Mouse (Mus musculus) adrenal gland, adult 2 months (tissue): ENCODE measurements around the gene Arhgap23. TPM values are rescaled to one million over a fixed set of nuclear protein-coding genes. Genes with fewer than 3 reads are reported as not detected.

Experiments
- DNase-seq: peaks from one replicate; pipeline ENCODE4 v3.0.0; 2021
- polyA plus RNA-seq: library from polyadenylated mRNA; depleted of rRNA; stranded (reverse); fragments of >200 nt; gene quantifications from 2 replicates; pipeline ENCODE4 v1.2.3, GENCODE M21; 2012
- total RNA-seq, 2 experiments: library from RNA; stranded (reverse); gene quantifications; 2 replicates each; pipeline ENCODE4 v1.2.3; 2021

The Arhgap23 gene
- total and polyA plus RNA-seq, 3 experiments, result 29.0 to 96.3 (median 29.3) TPM

GRCm38 (mm10) chr11:97534442-97535307 lies 119.3 kb downstream of the Arhgap23 start:
- peak; percentile 47 for DNase-seq

DNA sequence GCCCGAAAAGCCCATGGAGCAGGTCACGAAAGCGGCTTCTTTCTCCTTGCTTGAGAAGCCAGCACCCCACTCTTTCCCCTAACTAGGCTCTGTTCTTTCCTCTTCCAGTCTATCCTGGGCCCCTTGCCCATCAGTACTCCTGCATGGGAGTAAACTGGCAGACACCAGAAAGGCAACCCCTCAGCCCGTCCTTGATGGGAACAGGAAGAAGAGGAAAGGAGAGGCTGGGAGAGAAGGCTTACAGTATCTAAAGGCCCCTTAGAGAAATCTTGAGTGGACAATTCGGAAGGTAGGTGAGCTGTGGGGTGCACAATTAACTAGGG lies 119.9 kb downstream of the Arhgap23 start:
- no peak for DNase-seq

DNA sequence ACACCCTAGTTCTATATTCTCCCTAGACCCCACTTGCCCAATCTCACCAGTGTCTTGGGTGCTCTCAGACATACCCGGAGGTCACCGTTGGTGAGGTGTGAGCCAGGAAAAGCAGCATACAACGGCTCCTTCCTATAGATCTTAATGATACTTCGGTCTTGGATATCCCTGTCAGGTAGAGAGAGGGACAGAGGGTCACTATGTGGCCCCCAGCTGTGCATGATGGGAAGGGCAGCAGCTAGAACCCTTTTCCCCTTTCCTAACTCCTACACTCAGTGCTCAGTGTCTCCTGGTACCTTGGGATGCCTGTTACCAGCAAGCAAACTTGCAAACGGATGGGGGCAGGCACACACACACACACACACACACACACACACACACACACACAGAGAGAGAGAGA lies 120.3 kb downstream of the Arhgap23 start:
- DNase-seq, result no peak

DNA sequence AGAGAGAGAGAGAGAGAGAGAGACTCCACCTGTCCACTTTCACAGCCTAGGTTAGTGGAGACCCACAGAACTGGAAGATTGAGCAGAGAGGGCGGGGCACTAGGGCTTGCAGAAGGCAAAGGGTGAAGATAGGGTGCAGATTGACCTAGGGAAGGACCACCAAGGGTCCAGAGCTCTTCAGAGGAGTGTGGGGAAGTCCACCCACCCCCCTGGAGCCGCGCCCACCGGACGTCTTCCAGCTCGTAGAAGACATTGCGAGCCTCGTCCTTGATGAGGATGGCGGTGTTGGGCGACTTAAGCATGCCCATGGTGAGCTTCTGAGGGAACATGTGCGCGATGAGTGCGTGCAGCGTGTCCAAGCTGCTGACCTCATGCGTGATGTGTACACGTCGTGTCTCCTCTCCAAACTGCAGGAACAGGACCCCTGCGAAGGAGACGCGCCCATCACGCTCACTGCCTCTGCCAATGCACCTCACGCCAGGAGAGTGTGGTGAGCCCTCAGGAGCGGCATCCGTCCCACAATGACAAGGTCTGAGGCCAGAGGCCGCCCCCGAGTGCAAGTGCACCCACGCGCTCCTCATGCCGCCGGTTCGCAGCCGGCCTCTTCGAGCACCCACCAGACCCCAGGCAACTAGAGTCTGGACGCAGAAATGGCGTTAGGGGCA lies 120.9 kb downstream of the Arhgap23 start:
- DNase-seq, result no peak

DNA sequence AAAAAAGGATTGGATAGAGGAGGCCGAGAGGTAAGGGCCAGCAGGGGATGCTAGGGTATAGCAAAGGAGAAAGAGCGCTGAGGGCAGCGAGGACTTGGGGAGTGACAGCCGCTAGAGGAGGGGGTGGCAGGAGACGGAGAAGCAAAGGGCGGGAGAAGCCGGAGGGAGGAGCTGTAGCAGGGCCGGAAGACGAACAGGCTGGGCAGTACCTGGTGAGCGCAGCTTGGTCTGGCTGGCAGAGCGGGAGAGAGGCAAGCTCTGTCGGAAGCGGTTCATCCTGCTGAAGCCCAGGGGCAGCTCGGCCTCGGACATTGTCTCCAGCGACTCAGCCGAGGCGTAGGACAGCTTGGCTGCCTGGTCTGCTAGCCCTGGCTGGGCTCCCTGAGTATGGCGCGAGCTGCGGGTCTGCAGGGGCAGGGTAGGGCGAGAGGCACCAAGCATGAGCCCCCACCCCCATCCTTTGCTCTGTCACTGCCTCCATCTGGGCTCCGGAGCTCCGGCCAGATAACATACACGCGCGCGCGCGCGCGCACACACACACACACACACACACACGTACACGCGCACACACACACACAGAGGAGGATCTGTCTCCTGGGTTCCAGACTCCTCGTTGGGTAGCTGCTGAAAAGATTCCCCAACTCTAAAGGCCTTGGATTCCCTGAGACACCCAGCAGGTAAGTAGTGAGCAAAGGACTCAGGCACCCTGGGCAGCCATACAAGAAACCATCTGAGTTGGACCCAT lies 121.7 kb downstream of the Arhgap23 start:
- no peak for DNase-seq

- no peak for DNase-seq
These were observed 122.3 kb downstream of the Arhgap23 start for GRCm38 (mm10) chr11:97537580-97538089.

DNA sequence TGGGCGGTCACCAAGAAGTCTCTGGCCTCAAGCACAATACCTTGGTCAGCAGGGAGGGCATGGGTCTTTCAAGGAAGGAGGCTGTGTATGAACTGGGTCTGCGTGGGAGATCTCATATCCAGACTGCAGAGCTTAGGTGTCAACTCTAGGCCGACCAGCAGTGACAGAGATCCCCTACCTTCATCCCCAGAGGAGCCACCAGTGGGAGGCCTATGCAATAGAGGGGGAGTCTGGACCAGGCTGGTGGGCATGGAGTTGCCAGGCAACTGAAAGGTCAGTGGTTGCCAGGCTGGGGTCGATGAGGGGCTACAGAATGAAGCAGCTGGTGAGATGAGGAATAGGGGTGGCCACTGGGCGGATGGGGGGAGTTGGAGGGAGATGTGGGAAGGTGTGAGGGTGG lies 124.3 kb downstream of the Arhgap23 start:
- DNase-seq, result no peak

DNA sequence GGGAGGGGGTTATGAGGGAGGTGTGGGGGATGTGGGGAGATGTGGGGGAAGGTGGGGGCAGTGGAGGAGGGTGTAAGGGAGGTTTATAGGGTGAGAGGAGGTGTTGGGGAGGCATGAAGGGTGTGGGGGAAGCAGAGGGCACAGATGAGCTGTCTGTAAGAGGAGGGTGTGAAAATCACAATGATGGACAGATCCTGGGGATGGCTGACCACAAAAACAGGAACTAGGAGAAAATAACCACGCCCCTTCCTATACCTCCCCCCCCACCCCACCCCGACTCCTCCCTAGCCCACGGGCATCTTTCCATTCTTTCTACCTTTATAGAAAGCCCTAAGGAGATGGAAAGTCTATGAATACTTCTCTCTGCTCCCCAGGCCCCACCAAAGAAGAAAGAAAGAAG lies 124.8 kb downstream of the Arhgap23 start:
- no peak for DNase-seq

DNA sequence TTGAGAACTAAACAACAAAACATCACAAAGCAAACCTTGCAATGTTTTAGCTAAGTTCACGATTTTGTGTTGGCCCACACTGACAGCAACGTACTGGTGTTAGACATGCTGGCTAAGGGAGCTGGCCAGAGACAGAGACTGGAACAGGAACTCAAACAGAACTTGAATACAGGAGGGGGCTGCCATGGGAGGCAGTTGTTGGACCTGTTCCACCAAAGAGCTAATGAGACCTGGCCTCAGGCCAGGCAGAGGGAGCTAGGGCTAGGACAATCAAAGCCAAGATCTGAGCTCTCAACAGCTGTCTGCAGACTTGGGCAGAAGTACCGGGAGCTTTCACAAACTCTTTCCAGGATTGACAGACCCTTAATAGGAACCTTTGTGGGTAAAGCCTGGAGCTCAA lies 125.3 kb downstream of the Arhgap23 start:
- DNase-seq, result no peak

DNA sequence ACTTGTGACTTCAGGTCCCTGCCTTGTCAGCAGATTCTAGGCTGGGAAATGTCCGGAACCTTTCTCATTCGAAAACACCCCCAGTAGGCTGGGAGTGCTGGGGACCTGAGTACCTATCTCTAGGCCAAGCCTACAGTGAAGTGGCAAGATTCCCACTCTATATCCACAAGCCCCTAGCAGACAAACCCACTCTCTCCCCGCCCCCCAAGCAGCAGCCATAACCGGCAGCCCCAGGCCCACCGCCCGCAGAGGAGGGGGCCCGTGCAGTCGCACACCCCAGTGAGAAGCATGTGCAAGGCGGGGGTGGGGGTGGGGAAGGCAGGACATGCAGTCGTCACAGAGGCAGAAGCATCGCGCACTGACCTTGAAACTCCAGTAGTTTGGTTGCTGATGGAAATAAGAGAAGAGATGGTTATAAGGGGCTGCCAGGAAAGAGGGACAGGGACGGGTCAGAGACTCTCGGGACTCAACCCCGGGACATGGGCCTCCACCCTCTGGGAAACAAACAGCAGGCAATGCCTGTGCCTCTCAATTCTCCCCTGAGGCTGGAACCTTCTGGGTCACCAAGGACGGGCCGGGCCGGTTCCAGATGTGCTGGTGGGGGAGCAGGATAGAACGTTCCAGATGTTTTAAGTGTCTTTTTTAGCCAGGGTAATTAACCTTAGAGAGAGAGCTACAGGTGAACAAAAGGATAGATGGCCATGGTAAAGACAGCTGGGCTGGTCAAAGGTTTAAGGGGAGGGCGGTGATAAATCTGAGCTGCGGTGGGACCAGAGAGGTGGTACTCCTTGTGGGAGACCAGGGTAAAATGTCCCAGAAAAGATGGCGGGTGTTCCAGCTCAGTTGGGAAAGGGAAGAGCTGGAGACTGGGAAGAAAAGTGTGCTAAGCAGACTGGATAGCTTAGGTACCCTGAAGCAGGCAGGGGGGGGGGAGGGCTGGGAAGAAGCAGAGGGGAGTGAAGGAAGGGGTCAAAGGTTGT lies 127.1 kb downstream of the Arhgap23 start:
- no peak for DNase-seq

- DNase-seq, result peak; percentile 65
These were observed 127.9 kb downstream of the Arhgap23 start for GRCm38 (mm10) chr11:97543181-97543733.

- DNase-seq, result no peak
These were observed 128.6 kb downstream of the Arhgap23 start for GRCm38 (mm10) chr11:97543883-97544282.

DNA sequence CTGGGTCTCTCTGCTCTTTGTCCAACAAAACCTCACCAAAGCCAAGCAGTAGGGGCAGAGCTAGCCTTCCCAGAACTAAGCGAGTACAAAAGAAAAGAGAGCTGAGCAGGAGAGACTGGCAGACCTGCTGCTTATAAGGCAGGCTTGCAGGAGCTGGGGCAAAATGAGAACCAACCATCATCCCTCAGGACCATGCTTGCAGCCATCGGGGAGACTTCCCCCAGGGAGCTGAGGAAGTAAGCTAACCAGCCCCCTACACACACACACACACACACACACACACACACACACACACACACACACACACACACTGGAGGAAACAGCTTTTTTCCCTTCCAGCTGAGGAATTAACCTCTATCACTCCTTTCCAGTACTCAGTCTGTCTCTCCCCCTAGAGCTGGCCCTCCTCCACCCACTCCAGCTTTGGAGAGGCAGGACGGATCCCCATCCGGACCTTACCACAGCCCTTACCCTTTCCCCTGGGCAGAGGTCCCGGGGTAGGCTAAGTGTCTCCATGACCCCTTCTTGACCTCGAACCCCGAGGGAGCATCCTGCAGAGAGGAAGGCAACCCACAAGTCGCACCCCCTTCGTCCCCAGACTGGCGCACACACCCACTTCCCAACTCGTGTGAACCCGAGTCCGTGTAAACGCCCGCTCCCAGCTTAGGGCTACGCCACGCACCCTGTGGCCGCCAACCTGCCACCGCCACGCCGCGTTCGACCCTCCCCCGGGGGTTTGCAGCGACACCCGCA lies 130.7 kb downstream of the Arhgap23 start:
- no peak for DNase-seq

DNA sequence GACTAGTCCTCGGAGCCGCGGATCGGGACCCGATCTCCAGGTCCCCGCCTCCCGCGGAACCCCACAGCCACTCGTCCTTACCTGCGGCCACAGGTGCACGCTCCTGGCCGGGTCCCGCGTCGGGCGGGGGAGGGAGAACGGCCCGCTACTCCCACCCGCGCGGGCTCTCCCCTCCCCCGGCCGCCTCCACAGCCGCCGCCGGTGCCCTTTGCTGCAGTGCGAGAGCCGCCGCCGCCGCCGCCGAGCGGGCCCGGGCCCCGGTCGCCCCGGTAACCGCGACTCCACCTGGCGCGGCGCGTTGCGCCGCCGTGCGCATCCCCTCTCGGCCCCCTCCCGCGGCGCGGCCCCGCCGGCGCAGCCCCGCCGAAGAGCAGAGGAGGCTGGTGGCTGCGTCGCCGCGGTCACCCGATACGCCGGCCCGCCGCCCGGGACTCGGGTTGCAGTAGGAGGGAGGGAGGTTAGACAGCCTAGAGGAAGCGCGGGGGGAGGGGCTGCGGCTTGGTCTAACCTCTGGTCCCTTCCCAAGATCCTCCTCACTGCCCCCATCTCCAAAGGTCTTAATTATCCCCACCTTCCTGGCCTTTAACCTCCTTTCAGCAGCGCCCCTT lies 131.6 kb downstream of the Arhgap23 start:
- DNase-seq, result peak; percentile 57

GRCm38 (mm10) chr11:97547957-97548706 lies 132.8 kb downstream of the Arhgap23 start:
- no peak for DNase-seq

- no peak for DNase-seq
These were observed 133.4 kb downstream of the Arhgap23 start for GRCm38 (mm10) chr11:97548757-97549156.
